Mouse (Mus musculus): ENCODE data around the gene Cog7. TPM values are rescaled to one million over a fixed set of nuclear protein-coding genes. Genes with fewer than 3 reads are reported as not detected.

Cog7 gene
- polyA plus RNA-seq, 1 experiment: 21.8 TPM

DNA sequence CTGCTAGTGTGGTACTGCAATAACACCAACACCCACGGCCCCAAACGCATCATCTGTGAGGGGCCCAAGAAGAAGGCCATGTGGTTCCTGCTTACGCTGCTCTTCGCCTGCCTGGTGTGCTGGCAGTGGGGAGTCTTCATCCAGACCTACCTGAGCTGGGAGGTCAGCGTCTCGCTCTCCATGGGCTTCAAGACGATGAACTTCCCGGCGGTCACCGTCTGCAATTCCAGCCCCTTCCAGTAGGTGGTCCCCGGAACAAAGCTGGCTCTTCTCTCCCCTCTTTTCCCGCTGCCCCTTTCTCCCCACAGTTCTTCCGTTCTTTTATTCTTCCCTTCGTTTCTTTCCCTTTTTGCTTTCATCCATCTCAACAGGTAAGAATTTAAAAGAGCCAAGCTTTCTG, 82.2 kb downstream of the Cog7 start:
- DNase-seq (ENCODE audit: low spot score): no peak

DNA sequence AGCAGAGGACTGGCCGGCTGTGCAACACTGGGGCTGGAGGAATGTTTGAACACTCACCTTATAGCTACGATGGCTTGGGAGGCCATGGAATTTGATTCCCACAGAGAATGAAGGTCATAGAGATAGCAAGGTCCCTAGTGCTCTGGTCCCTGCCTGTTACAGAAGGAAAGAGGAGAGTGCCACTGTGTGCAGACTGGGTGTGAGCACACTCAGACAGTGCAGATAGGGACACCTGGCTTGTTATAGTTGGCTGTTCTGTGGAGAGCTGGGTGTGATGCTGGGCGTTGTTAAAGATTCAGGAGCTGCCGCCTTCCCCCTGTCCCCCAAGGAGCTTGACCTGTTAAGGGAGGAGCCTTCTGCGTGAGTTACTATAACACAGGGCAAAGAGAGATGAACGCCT, 84.8 kb downstream of the Cog7 start:
- DNase-seq (ENCODE audit: low spot score): no peak

DNA sequence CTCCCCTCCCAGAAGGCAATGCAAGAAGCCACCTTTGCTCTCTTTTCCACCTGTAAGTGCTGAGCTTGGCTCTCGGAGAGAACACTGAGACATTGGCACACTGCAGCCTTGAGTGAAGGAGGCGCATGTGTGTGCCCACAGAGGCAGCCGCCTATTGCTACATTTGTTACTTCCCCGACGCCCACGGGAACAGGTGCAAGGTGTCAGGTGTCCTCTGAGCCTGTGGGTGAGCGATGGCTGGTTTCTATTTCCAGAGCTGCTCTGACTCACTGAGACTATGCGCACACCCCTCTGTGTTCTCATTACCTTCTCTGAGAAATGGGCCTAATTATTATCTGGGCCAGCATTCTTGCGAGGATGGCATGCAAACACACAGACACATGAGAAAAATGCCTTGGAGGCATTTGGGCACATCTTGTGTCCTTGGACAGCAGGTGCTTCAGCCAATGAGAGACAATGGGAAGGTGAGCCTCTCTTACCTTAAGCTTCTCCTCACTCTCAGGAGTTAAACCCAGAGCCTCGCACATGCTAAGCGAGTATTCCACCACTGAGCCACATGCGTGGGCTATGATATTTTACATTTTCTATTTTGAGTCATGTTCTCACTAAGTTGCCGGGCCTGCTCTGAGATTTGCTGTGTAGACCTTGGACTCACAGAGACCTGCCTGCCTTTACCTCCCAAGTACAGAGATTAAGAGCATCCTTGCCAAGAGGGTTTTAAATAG, 90.7 kb downstream of the Cog7 start:
- DNase-seq (ENCODE audit: low spot score): no peak

DNA sequence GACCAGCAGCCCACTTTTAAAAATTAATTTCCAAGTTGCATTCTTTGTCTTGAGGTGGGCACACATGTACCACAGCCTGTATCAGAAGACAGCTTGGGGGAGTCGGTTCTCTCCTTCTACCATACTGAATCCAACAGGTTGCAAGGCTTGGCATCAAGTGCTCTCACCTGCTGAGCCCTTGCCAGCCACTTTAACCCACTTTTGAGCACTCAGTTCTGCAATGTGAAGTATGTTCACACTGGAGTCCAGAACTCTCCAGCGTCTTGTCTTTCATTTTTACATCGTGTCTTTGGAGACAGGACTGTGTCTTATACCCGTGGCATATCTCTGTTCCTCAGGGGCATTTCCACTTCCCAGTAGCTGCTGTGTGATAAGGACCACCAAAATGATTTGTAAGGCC, 101.3 kb downstream of the Cog7 start:
- DNase-seq (ENCODE audit: low spot score): no peak

DNA sequence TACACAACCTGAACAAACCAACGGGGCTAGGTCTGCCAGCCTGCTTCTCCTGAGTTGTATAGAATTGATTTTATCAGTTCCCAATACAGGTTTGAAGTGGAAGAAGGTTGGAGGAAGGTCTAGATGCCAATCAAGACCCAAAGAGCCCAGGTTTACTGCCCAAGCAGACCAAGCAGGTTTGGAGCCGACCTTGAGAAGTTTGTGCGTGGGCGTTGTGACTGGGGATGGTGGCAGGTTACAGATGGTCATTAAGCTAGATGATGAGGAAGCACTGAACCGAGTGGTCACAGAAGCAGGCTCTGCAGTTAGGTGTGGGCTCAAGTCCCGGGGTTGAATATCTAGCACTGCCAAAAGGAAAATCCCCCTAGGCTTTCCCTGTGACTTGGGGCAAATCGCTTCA, 106.7 kb downstream of the Cog7 start:
- no peak for DNase-seq (ENCODE audit: low spot score)

DNA sequence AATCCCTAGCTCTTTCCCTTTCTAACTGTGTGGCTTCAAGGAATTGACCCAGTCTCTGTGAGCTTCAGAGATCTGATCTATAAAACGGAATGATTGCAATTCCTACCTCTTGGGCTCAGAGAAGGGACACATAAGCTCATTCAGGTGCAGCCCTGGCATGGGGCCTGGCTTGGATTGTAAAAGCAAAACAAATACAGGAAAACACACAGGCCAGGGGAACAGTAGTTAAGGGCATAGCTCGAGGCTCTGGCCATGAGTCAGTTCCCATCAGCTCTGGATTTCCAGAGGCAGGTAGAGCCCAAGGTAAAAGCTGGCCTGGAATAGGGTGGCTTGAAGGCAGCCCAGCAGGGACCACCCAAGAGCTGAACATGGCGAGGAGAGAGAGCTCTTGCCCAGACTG, 107.5 kb downstream of the Cog7 start:
- no peak for DNase-seq (ENCODE audit: low spot score)

DNA sequence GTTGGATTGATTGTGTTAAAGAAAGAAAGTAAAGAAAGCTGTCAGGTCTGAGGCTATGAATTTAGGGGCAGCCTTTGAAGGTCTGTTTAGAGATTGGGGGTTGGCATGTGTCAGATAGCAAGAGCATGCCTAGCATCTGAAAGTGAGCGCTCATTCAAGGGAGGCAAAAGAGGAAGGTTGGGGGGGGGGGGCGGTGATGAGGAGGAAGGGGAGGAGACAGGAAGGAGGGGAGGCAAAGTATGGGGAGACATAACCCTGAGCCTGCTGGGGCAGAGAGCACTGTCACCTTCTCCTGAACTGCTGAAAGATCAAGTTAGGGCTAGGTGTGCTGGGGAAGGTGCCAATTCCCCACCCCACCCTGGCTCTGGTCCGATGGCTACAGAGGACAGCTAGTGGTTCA, 109.9 kb downstream of the Cog7 start:
- DNase-seq (ENCODE audit: low spot score): no peak

DNA sequence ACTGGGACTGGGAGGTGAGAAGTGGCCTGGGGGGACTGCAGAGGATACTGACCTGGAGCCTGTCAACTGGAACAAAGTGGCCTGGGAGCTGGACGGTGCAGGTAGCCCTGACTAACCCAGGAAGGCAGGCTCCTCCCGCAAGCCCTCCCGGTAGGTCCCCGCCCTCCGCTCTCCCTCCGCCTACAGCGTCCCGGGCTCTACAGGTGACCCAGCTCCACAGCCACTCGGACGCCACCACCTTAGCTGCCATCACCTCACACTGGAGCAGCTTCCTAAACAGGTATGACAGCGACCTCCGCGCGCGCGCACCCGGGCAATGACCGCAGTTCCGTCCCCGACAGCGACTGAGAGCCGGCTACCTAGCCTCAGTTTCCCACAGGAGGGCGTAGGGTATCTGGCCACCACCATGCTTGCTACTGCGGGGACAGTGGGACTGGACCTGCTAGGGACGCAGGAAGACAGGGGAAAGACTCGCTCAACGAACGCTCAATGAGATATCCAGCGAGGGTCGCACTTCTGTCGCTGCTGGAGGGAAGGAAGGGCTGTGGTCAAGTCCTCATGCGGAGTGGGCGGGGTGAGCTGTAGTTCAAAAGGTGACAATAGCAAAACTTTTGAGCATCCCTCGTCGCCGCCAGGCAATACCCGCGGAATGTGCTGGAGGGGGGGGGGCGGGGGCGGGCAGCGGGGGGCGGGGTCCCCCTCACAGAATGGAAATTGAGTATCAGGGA, 116.5 kb downstream of the Cog7 start, which contains the start of gene Scnn1b:
Gene Scnn1b (plus strand): TSS at position 181 of the 728 bp plus-strand sequence.
- DNase-seq (ENCODE audit: low spot score): no peak

DNA sequence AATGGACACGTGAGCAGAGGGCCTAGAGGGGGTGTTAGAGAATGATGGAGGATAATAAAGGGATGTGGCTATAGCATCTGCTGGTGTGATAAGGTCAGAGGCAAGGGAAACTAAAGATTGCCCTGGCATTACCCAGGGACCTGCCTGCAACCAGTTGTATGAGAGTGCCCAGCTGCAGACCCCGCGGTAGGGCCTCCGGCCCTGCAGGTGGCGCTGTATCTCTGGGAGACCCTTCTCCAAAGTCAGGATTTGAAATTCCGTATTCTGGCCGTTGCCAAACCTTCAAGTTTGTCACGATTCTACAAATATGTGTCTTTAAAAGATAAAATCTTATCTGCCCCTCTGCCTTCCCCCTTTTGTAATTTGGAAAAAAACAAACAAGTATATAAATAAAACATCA, 122.6 kb downstream of the Cog7 start:
- no peak for DNase-seq (ENCODE audit: low spot score)

DNA sequence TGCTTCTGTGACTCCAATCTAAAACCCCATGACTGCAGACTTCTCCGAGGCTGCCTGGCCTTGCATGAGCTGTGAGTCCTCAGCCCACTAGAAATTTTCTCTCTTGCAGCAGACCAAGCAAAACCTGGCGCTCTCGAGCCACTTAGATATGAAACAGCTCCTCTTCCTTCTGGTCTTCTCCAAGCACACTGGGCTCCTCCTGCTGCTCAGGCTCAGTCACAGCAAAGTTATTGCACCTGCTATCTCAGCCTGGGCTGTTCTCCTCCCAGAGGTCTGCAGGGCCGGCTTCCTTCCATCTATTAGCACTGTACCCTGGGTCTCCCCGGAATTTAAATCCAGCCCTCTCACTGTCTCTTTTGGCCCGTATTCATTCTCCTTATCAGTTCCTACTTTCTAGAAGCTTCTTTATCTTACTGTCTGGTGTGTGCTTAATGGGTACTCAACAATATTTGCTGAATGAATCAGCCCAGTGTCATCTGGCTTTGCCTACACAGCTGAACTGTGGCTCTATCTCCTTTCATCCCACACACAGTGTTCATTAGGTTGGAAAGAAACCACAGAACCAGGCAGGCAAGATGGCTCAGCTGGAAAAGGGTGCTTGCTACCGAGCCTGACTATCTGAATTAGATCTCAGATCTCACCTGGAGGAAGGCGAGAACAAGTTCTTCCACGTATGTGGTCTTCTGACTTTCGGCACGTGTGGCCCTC, 124.2 kb downstream of the Cog7 start:
- DNase-seq (ENCODE audit: low spot score): no peak

DNA sequence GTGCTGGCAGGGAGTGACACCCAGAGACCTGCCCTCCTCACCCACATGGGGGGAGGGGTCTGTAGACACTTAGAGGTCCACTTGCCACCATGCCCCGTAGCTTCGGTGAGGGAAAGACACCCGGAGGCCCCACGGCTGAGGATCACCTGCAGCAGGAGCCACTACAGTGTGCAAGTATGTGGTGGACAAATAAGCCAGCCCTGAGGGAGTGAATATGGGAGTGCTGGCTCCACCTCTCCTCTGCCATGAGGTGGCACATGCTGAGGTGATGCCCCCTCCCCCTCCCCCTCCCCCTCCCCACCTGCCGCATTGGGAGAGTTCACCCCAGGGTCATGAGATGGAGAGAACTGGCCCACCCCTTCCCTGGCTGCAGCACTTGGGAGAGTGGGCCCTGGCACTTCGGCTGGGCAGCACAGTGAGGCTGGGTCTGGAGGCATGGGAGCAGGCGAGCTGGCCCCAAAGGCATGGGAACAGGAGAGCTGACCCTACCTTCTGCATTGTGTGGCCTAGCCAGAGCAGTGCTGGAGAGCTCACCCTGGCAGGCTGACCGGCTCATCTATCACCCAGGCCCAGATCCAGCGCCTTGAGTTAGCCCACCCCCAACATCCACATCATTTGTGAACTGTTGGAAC, 132.9 kb downstream of the Cog7 start:
- DNase-seq (ENCODE audit: low spot score): no peak

DNA sequence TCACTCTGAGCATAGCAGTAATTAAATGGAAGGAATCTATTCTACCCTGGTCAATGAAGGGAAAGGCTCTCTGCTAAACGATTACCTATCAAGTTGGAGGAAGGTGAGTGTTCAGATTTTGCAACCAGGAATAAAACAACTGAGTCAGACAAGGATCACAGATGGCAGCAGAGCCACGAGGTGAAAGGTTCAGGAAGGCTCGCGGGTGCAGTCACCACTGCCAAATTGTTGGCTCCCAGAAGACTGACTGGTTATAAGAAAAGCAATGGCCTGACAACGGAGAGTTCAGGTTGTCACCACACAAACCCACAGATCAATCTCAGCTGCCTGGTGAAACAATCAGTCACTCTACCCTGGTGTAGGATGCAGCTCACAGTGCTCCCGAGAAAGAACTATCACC, 135.5 kb downstream of the Cog7 start:
- DNase-seq (ENCODE audit: low spot score): no peak

DNA sequence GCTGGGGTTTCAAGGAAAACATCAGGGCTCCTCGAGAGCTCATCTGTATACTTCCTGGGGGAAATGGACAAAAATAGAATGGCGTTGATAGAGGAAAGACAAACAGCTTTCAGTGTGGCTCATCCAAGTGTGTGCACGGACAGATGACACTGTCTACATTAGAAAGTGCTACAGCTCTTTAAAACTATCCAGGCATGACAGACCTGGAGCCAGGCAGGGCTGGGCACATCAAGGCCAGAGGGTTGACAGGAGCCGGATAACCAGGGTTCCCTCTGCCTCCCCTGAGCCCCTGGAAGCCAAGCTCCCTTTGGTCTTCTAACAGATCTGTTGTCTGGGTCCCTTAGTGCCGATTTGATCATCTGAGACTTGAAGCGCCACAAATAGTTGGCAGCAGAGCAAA, 139.3 kb downstream of the Cog7 start:
- DNase-seq (ENCODE audit: low spot score): no peak

DNA sequence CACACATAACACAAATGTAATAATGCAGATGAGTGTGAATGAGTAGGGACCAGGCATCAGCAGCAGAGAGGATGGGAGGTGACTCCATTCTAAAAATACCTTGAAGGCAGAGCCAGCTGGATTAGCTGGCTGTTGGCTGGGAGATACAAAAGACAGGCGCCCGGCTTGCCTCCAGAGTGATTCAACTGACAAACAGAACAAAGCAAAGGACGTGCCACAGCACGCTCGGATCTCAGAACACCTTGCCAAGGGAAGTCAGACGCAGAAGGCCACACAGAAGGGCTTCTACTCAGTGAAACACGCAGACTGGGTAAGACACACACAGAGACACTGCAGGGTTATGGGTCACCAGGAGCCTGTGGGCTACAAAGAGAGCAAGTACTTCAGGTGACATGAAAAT, 140.7 kb downstream of the Cog7 start:
- DNase-seq (ENCODE audit: low spot score): no peak

DNA sequence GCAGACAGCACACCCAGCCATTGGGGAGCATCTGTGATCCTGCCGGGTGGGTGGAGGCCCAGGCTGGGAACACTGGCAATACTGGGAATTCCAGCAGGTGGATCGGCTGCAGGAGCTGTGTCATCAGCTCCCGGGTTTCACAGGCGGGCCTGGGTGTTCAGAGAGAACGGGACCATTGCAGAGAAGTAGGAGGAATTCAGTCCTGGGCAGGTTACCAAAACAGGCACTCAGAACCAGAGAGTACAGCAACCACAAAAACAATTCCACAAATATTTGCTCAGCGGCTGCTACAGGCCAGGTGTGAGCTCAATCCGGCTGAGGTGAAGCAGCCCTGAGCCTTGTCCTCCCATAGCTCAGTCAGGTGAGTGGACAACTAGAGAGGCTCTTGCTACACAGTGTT, 144.7 kb downstream of the Cog7 start:
- no peak for DNase-seq (ENCODE audit: low spot score)

DNA sequence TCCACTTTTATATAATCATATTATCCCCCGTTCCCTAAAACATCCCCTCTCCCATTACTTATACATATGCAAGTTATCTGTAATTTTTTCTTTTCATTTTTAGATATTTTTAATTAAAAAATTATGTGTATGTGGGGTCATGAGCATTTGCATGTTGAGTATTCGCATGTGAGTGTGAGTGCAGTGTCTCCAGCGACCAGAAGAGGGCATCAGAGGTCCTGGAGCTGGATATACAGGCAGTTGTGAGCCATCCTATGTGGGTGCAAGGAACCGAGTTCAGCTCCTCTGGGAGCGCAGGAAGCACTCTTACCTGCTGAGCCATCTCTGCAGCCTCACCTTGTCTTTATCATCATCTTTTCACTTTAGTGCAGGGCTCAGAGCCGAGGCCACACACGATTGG, 146.1 kb downstream of the Cog7 start:
- no peak for DNase-seq (ENCODE audit: low spot score)

Other genes starting within 250 kb of the Cog7 start
- gene Scnn1g, start 247.2 kb downstream of the Cog7 start, polyA plus RNA-seq (2012; rRNA removed): 33.9 and 35.3 TPM in 2 replicates
- 15.3 and 16.5 TPM in 2 replicates for gene Scnn1b, start 116.7 kb downstream of the Cog7 start, polyA plus RNA-seq (2012; rRNA removed)
- gene Gga2, start 39.5 kb upstream of the Cog7 start, polyA plus RNA-seq (2012; rRNA removed): 62.1 and 62.7 TPM in 2 replicates
- gene Ubfd1, start 85.5 kb upstream of the Cog7 start, polyA plus RNA-seq (2012; rRNA removed): 25.0 and 29.8 TPM in 2 replicates
- gene Ears2, start 85.6 kb upstream of the Cog7 start, polyA plus RNA-seq (2012; rRNA removed): 9.6 and 10.8 TPM in 2 replicates
- gene Ndufab1, start 120.2 kb upstream of the Cog7 start, polyA plus RNA-seq (2012; rRNA removed): 139 and 155 TPM in 2 replicates
- 2.1 and 2.4 TPM in 2 replicates for gene Palb2, start 151.3 kb upstream of the Cog7 start, polyA plus RNA-seq (2012; rRNA removed)
- 71.2 and 84.0 TPM in 2 replicates for gene Dctn5, start 151.3 kb upstream of the Cog7 start, polyA plus RNA-seq (2012; rRNA removed)
- gene Plk1, start 177.7 kb upstream of the Cog7 start, polyA plus RNA-seq (2012; rRNA removed): 2.0 and 3.0 TPM in 2 replicates
- 1.4 and 1.5 TPM in 2 replicates for gene Ern2, start 204.5 kb upstream of the Cog7 start, polyA plus RNA-seq (2012; rRNA removed)
- gene Chp2, start 237.8 kb upstream of the Cog7 start, polyA plus RNA-seq (2012; rRNA removed): 10.8 and 13.2 TPM in 2 replicates

All from urinary bladder, adult 2 months (tissue).